Mouse (Mus musculus): ENCODE results near the gene Fat1. TPM values are rescaled to one million over a fixed set of nuclear protein-coding genes. Genes with fewer than 3 reads are reported as not detected.

Fat1 gene
- 21.3 and 24.9 TPM in 2 replicates for polyA plus RNA-seq (2016; fragmentation: Nextera tagmentation; extraction: Ambion mirVana)

DNA sequence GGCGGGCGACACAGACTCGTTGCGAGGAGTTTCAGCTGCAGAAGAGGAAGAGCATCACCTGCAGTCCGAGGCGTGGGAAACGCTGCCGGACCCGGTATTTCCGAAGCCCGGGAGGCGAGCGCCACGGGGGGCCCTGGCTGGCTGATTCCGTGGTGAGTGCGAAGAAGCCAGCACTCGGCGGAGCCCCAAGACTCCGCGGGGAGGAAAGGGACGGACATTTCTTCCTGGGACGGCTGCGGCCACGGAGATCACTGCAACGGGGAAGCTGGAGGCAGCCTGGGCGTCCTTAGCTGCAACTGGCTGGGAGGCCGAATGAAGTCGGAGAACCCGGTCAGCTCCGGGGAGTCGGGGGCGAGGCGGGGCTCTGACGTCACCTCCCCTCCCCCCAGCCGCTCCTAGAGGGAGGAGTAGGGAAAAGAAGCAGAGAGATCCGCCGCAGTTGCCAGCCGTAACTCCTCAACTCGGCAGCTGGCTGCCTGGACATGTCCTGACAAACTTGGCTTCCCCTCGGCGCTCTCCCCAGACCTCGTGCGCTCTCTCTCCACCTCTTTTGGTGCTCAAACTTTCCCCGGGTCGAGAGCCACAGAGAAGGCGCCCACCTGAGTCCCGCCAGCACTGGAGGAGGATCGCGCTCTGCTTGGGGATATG lies at the start of gene Fat1:
Fat1 (plus strand) TSS at position 598 of the 648 bp plus-strand sequence.
- Histone ChIP-seq H3K27me3 (replicated peaks) (no peaks in the 10 kb centered on the region), H3K4me3 (peak within 1 kb of the TSS; percentile 77), H3K4me1 (replicated peaks) (0 out of 2 replicates have a peak, but pooled peaks cover 5% of the 10 kb centered on the region), H3K36me3 (no peaks in the 10 kb centered on the region), H3K9me3 (replicated peaks) (no peaks in the 10 kb centered on the region), H3K4me2 (peak within 1 kb of the TSS; percentile 82), H3K27ac (ENCODE audit: poor library complexity, severe bottlenecking) (peak within 1 kb of the TSS; percentile 92), H3K9ac (peak within 1 kb of the TSS; percentile 87)
- WGBS, result under 1% methylated on average over 49 of the region's 49 CpGs
- peak; percentile 72 for ATAC-seq (ENCODE audit: insufficient number of reproducible peaks, low FRiP score)

GRCm38 (mm10) chr8:44894626-44895025 lies 40.6 kb upstream of the Fat1 start:
- no peaks in the 10 kb centered on the region for H3K4me1 ChIP-seq (replicated peaks)
- no peak for ATAC-seq (ENCODE audit: insufficient number of reproducible peaks, low FRiP score)
- WGBS, result 69% methylated on average over 6 of the region's 6 CpGs

DNA sequence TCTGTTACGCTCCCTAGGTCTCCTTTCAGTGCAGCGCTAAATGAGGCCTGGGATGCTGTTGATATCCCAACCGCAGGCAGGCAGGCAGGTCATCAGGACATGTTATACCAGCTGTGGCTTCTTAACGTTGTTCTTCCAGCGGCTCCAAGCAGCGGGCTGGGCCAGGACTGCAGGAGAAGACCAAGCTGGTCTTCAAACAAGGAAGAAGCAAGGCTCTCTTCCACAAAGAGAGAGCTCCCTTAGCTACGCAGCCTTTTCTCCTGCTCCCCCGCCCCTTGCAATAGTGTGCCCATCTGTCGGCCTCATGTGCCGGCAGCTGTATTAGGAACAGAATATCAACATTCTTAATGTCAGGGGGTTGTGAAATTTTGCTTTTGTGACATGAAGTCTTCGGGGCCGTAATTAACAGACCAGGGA lies 35.7 kb upstream of the Fat1 start:
- H3K9ac ChIP-seq, result no peak overlapping the region
- no peak overlapping the region for H3K27ac ChIP-seq (ENCODE audit: poor library complexity, severe bottlenecking)
- no peaks in the 10 kb centered on the region for H3K9me3 ChIP-seq (replicated peaks)
- no peaks in the 10 kb centered on the region for H3K27me3 ChIP-seq (replicated peaks)
- H3K4me1 ChIP-seq (replicated peaks), result no peaks in the 10 kb centered on the region
- no peak overlapping the region for H3K4me2 ChIP-seq
- no peaks in the 10 kb centered on the region for H3K36me3 ChIP-seq
- no peak for ATAC-seq (ENCODE audit: insufficient number of reproducible peaks, low FRiP score)
- WGBS, result 77% methylated on average over 12 of the region's 12 CpGs
- H3K4me3 ChIP-seq, result no peak overlapping the region

More at GRCm38 (mm10) chr8:44894626-44895025, 40.6 kb upstream of the Fat1 start:
- Histone ChIP-seq H3K9ac (no peak overlapping the region), H3K36me3 (no peaks in the 10 kb centered on the region), H3K27ac (ENCODE audit: poor library complexity, severe bottlenecking) (no peak overlapping the region), H3K27me3 (replicated peaks) (no peaks in the 10 kb centered on the region), H3K4me3 (no peak overlapping the region), H3K9me3 (replicated peaks) (no peaks in the 10 kb centered on the region), H3K4me2 (no peak overlapping the region)

GRCm38 (mm10) chr8:44911126-44911903 lies 23.9 kb upstream of the Fat1 start:
- Histone ChIP-seq H3K27ac (ENCODE audit: poor library complexity, severe bottlenecking) (no peak overlapping the region), H3K4me2 (no peak overlapping the region), H3K4me3 (no peak overlapping the region), H3K9me3 (replicated peaks) (no peaks in the 10 kb centered on the region), H3K4me1 (replicated peaks) (no peaks in the 10 kb centered on the region), H3K27me3 (replicated peaks) (no peaks in the 10 kb centered on the region), H3K9ac (no peak overlapping the region), H3K36me3 (no peaks in the 10 kb centered on the region)
- no peak for ATAC-seq (ENCODE audit: insufficient number of reproducible peaks, low FRiP score)
- WGBS, result 71% methylated on average over 12 of the region's 12 CpGs

GRCm38 (mm10) chr8:44919487-44920082 lies 15.7 kb upstream of the Fat1 start:
- no peaks in the 10 kb centered on the region for H3K27me3 ChIP-seq (replicated peaks)
- H3K4me3 ChIP-seq, result no peak overlapping the region
- WGBS, result 79% methylated on average over 12 of the region's 12 CpGs
- H3K36me3 ChIP-seq, result no peaks in the 10 kb centered on the region
- no peaks in the 10 kb centered on the region for H3K4me1 ChIP-seq (replicated peaks)
- ATAC-seq (ENCODE audit: insufficient number of reproducible peaks, low FRiP score), result no peak
- H3K9me3 ChIP-seq (replicated peaks), result no peaks in the 10 kb centered on the region
- H3K27ac ChIP-seq (ENCODE audit: poor library complexity, severe bottlenecking), result no peak overlapping the region
- H3K4me2 ChIP-seq, result no peak overlapping the region
- no peak overlapping the region for H3K9ac ChIP-seq

- no peak overlapping the region for H3K9ac ChIP-seq
- no peak overlapping the region for H3K4me3 ChIP-seq
- WGBS, result 81% methylated on average over 7 of the region's 7 CpGs
- no peaks in the 10 kb centered on the region for H3K27me3 ChIP-seq (replicated peaks)
- no peaks in the 10 kb centered on the region for H3K4me1 ChIP-seq (replicated peaks)
- no peak overlapping the region for H3K4me2 ChIP-seq
- H3K27ac ChIP-seq (ENCODE audit: poor library complexity, severe bottlenecking), result no peak overlapping the region
- H3K36me3 ChIP-seq, result no peaks in the 10 kb centered on the region
- no peaks in the 10 kb centered on the region for H3K9me3 ChIP-seq (replicated peaks)
- no peak for ATAC-seq (ENCODE audit: insufficient number of reproducible peaks, low FRiP score)
Observed at GRCm38 (mm10) chr8:44920379-44921032, 14.7 kb upstream of the Fat1 start.

DNA sequence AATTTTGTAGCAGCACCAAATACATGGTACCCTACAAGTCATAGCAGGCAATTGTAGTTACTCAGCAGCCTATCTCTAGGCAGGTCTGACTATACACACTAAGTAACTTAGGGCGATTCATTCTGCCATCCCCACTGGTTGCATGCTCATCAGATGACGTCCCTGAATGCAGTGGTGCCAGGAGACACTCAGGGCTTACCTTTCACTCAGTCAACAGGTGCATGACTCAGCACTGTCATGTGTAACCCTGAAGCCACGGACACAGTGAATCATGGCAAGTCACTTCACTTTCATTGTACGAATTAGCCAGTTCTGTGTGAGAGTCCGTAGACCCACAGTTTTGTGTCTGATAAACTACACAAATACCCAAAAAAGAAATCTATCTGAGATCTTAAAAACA lies 10.3 kb upstream of the Fat1 start:
- no peak overlapping the region for H3K9ac ChIP-seq
- no peaks in the 10 kb centered on the region for H3K36me3 ChIP-seq
- no peak overlapping the region for H3K4me3 ChIP-seq
- no peaks in the 10 kb centered on the region for H3K27me3 ChIP-seq (replicated peaks)
- peaks cover 9% of the 10 kb centered on the region; the same call in 1 of the 2 replicates for H3K9me3 ChIP-seq (replicated peaks)
- H3K4me2 ChIP-seq, result no peak overlapping the region
- 85% methylated on average over 5 of the region's 5 CpGs for WGBS
- H3K4me1 ChIP-seq (replicated peaks), result no peaks in the 10 kb centered on the region
- ATAC-seq (ENCODE audit: insufficient number of reproducible peaks, low FRiP score), result no peak
- H3K27ac ChIP-seq (ENCODE audit: poor library complexity, severe bottlenecking), result no peak overlapping the region

- no peak for ATAC-seq (ENCODE audit: insufficient number of reproducible peaks, low FRiP score)
- Histone ChIP-seq H3K9me3 (replicated peaks) (peaks cover 9% of the 10 kb centered on the region; the same call in 1 of the 2 replicates), H3K36me3 (no peaks in the 10 kb centered on the region), H3K27me3 (replicated peaks) (no peaks in the 10 kb centered on the region), H3K27ac (ENCODE audit: poor library complexity, severe bottlenecking) (no peak overlapping the region), H3K4me1 (replicated peaks) (0 out of 2 replicates have a peak, but pooled peaks cover 5% of the 10 kb centered on the region), H3K9ac (no peak overlapping the region), H3K4me3 (no peak overlapping the region), H3K4me2 (no peak overlapping the region)
- 78% methylated on average over 3 of the region's 3 CpGs for WGBS
Observed at GRCm38 (mm10) chr8:44930058-44930457, 5.2 kb upstream of the Fat1 start.

DNA sequence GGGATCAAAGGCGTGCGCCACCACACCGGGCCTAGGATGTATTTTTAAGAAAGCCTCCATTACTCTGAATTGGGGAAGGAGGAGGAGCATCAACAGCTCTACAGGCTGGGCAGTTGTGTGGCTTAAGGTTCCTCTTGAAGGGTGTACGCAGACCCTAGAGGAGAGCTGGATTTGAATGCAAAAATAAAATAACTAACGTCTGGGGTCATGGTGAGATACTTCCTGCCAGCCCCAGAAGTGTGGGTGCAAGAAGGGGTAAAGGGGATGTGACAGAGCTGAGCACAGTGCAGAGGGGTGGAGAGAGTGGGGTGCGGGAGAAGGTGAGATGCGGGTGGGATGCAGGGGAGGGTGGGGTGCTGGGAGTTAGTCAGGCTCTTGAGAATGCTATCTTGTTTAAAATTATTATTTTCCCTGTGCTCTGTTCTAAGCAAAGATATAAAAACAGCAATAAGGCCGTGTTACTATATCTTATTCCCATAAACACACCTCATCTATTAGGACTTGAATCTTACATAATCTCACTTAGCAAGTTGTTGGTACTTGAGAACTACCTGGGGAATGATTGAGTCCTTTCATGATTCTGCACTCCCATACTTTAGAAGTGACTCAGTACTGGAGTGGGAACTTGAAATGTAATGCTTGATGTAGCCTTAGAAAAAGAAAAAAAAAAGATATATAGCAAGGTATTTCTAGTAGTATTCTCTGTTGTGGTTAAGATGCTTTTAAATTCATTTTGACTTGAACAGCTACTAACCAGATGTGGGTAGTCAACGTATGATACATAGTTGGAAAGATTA lies 2.5 kb upstream of the Fat1 start:
- no peak overlapping the region for H3K4me2 ChIP-seq
- no peaks in the 10 kb centered on the region for H3K27me3 ChIP-seq (replicated peaks)
- no peaks in the 10 kb centered on the region for H3K36me3 ChIP-seq
- no peak for ATAC-seq (ENCODE audit: insufficient number of reproducible peaks, low FRiP score)
- no peak overlapping the region for H3K4me3 ChIP-seq
- no peak overlapping the region for H3K27ac ChIP-seq (ENCODE audit: poor library complexity, severe bottlenecking)
- H3K4me1 ChIP-seq (replicated peaks), result 0 out of 2 replicates have a peak, but pooled peaks cover 5% of the 10 kb centered on the region
- 89% methylated on average over 9 of the region's 9 CpGs for WGBS
- H3K9ac ChIP-seq, result no peak overlapping the region
- H3K9me3 ChIP-seq (replicated peaks), result peaks cover 9% of the 10 kb centered on the region; the same call in 1 of the 2 replicates

DNA sequence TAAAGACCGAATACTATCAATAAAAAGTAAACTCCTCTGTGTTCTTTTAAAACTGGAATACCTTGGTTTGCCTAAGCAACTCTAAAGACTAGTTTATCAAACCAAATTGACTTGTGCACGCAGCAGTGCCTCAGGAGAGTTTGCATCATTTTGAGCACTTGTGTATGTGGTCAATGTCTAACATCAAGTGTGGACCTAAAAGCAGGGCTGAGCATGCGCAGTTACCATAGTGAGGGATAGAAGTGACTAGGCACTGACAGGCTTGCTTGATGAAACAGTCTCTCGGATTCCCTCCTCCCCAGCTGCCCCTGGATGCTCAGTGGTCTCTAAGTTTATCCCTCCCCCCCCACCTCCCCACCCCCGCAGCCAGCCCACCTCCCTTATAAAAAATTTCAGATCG lies 1.8 kb upstream of the Fat1 start:
- Histone ChIP-seq H3K4me1 (replicated peaks) (0 out of 2 replicates have a peak, but pooled peaks cover 5% of the 10 kb centered on the region), H3K9ac (0 out of 2 replicates have a peak overlapping the region, but pooled peaks have one; percentile 48), H3K27me3 (replicated peaks) (no peaks in the 10 kb centered on the region), H3K36me3 (no peaks in the 10 kb centered on the region), H3K27ac (ENCODE audit: poor library complexity, severe bottlenecking) (no peak overlapping the region), H3K4me2 (peak overlapping the region; percentile 63), H3K9me3 (replicated peaks) (peaks cover 8% of the 10 kb centered on the region; the same call in 1 of the 2 replicates), H3K4me3 (peak overlapping the region; percentile 77)
- no peak for ATAC-seq (ENCODE audit: insufficient number of reproducible peaks, low FRiP score)
- 37% methylated on average over 6 of the region's 6 CpGs for WGBS

Measured in heart, embryonic 12.5 days (tissue).